Mouse (Mus musculus): Measurements from ENCODE around the gene Psmb11. TPM values are rescaled to one million over a fixed set of nuclear protein-coding genes. Genes with fewer than 3 reads are reported as not detected.

Gene Psmb11
- polyA plus RNA-seq, 1 experiment from 2014 or later: not detected

DNA sequence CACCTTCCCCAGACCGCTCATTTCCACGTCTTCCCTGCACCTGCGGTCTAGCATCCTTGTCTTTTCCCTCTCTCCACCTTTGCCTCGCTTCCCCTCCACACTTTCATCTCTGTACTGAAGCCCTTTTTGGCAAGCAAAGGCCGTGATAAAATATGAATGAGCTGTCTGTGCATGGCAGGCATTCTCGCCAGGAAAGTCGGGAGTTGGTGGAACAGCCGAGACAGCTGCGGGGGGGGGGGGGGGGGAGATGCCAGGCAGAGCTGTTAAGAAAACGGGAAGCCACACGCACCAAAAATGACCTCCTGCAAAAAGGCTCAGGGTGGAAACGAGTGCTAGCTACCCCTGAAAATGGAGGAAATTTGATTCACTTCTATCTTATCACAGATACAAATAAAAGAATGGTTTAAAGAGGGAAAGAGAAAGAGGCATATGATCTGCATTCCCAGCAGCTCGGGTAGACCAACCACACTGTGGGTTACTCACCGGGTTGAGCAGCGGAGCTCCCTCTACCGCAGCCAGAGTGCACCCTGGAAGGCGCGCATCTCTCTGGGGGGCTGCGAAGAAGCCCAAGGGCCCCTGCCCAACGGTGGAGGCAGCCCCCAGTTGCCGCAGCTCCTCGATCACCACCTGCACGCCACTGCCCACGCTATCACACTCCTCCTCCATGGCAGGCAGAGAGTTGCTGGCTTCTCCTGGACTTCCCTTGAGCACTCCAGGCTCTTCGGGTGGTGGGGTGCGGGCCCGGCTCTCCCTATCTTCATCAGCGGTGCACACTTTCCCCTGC is 26.4 kb upstream of the Psmb11 start:
- no peak overlapping the region for H3K4me3 ChIP-seq (replicated peaks; ENCODE audit: low read depth, low read length)
- 68% methylated on average over 28 of the region's 28 CpGs for WGBS
- H3K27ac ChIP-seq (replicated peaks; ENCODE audit: low read depth, low read length): no peak overlapping the region
- H3K36me3 ChIP-seq (ENCODE audit: control insufficient read depth, insufficient read depth, low read length): peaks cover 17% of the 10 kb centered on the region; the same call in 1 of the 2 replicates
- no peaks in the 10 kb centered on the region for H3K9me3 ChIP-seq (ENCODE audit: control insufficient read depth, low read length)
- DNase-seq: no peak
- no peak overlapping the region for H3K9ac ChIP-seq (replicated peaks; ENCODE audit: low read length)
- ATAC-seq (ENCODE audit: low FRiP score, low TSS enrichment): no peak
- H3K27me3 ChIP-seq (ENCODE audit: control insufficient read depth, insufficient read depth, low read length): no peaks in the 10 kb centered on the region
- no peaks in the 10 kb centered on the region for H3K4me1 ChIP-seq (ENCODE audit: control insufficient read depth, insufficient read depth, low read length)
- no peak overlapping the region for H3K4me2 ChIP-seq (ENCODE audit: low read length)

DNA sequence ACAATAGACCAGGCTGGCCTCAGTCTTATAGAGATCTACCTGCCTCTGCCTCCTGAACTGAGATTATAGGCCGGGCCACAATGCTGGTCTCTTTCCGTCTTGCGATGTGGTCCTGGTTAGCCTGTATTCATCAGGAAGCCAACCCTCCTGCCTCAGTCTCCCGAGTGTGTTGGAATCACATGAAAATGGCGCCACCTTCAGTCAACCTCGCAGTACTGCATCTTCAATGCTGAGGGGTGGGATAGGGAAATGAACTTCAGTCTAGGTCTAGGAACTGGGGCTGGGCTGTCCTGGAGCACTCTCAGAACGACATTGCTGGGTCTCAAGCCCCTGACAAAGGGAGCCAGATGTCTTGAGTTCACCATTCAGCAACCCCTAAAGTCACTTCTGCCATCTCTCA is 24.1 kb upstream of the Psmb11 start:
- no peak for ATAC-seq (ENCODE audit: low FRiP score, low TSS enrichment)
- WGBS: 85% methylated on average over 7 of the region's 7 CpGs
- no peak overlapping the region for H3K9ac ChIP-seq (replicated peaks; ENCODE audit: low read length)
- 0 out of 2 replicates have a peak, but pooled peaks cover under 1% of the 10 kb centered on the region for H3K4me1 ChIP-seq (ENCODE audit: control insufficient read depth, insufficient read depth, low read length)
- H3K9me3 ChIP-seq (ENCODE audit: control insufficient read depth, low read length): no peaks in the 10 kb centered on the region
- no peak overlapping the region for H3K4me3 ChIP-seq (replicated peaks; ENCODE audit: low read depth, low read length)
- no peak overlapping the region for H3K4me2 ChIP-seq (ENCODE audit: low read length)
- DNase-seq: no peak
- H3K27ac ChIP-seq (replicated peaks; ENCODE audit: low read depth, low read length): no peak overlapping the region
- H3K36me3 ChIP-seq (ENCODE audit: control insufficient read depth, insufficient read depth, low read length): peaks cover 15% of the 10 kb centered on the region; the same call in 1 of the 2 replicates
- H3K27me3 ChIP-seq (ENCODE audit: control insufficient read depth, insufficient read depth, low read length): no peaks in the 10 kb centered on the region

- Histone ChIP-seq H3K4me2 (ENCODE audit: low read length) (no peak overlapping the region), H3K27ac (replicated peaks; ENCODE audit: low read depth, low read length) (no peak overlapping the region), H3K9me3 (ENCODE audit: control insufficient read depth, low read length) (no peaks in the 10 kb centered on the region), H3K9ac (replicated peaks; ENCODE audit: low read length) (no peak overlapping the region), H3K36me3 (ENCODE audit: control insufficient read depth, insufficient read depth, low read length) (no peaks in the 10 kb centered on the region), H3K4me1 (ENCODE audit: control insufficient read depth, insufficient read depth, low read length) (peaks cover 16% of the 10 kb centered on the region; the same call in 1 of the 2 replicates), H3K4me3 (replicated peaks; ENCODE audit: low read depth, low read length) (no peak overlapping the region), H3K27me3 (ENCODE audit: control insufficient read depth, insufficient read depth, low read length) (no peaks in the 10 kb centered on the region)
- DNase-seq (no peak), ATAC-seq (ENCODE audit: low FRiP score, low TSS enrichment) (no peak)
- 77% methylated on average over 2 of the region's 2 CpGs for WGBS
Observed at GRCm38 (mm10) chr14:54601601-54602000, 19.6 kb upstream of the Psmb11 start.

GRCm38 (mm10) chr14:54602613-54603012 is 18.6 kb upstream of the Psmb11 start:
- Histone ChIP-seq H3K27ac (replicated peaks; ENCODE audit: low read depth, low read length) (peak overlapping the region; percentile 92), H3K4me3 (replicated peaks; ENCODE audit: low read depth, low read length) (peak overlapping the region; percentile 52), H3K9me3 (ENCODE audit: control insufficient read depth, low read length) (no peaks in the 10 kb centered on the region), H3K4me2 (ENCODE audit: low read length) (peak overlapping the region; percentile 64), H3K36me3 (ENCODE audit: control insufficient read depth, insufficient read depth, low read length) (no peaks in the 10 kb centered on the region), H3K9ac (replicated peaks; ENCODE audit: low read length) (peak overlapping the region; percentile 68), H3K27me3 (ENCODE audit: control insufficient read depth, insufficient read depth, low read length) (no peaks in the 10 kb centered on the region), H3K4me1 (ENCODE audit: control insufficient read depth, insufficient read depth, low read length) (peaks cover 16% of the 10 kb centered on the region; the same call in 1 of the 2 replicates)
- ATAC-seq (ENCODE audit: low FRiP score, low TSS enrichment) (peak; percentile 12; the same call in 1 of the 2 replicates), DNase-seq (peak; percentile 57)
- 31% methylated on average over 4 of the region's 4 CpGs for WGBS

DNA sequence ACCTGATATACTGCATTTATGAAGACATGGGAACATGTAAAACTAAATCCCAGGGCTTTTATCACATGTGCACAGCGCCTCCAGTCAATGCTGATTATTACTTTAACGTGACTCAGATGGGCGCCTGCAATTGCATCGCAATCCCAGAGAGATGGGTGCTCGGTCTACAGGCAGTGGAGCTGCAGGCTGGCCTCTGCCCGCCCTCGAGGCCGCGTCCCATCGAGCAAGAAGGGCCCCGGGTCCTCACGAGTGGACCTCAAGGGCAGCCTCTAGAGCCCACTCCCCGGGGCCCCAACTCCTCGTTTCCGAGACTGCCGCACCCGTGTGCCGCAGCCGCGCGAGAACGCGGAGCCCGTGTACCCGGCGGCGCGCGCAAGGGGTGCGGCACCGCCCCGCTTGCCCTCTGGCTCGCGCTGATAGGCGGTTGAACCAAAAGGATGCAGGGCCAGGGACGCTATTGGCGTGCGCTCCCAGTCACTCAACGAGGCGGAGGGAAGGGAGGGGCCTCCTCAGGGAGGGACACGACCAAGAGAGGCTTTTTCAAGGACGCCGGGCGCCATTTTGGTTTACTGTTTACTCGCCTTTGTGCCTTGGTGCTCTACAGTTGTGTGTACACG is 18.1 kb upstream of the Psmb11 start:
- no peaks in the 10 kb centered on the region for H3K27me3 ChIP-seq (ENCODE audit: control insufficient read depth, insufficient read depth, low read length)
- peak; percentile 99 for ATAC-seq (ENCODE audit: low FRiP score, low TSS enrichment)
- H3K9me3 ChIP-seq (ENCODE audit: control insufficient read depth, low read length): no peaks in the 10 kb centered on the region
- no peaks in the 10 kb centered on the region for H3K36me3 ChIP-seq (ENCODE audit: control insufficient read depth, insufficient read depth, low read length)
- H3K4me3 ChIP-seq (replicated peaks; ENCODE audit: low read depth, low read length): peak overlapping the region; percentile 52
- H3K4me1 ChIP-seq (ENCODE audit: control insufficient read depth, insufficient read depth, low read length): peaks cover 16% of the 10 kb centered on the region; the same call in 1 of the 2 replicates
- peak overlapping the region; percentile 64 for H3K4me2 ChIP-seq (ENCODE audit: low read length)
- WGBS: under 1% methylated on average over 46 of the region's 46 CpGs
- peak overlapping the region; percentile 92 for H3K27ac ChIP-seq (replicated peaks; ENCODE audit: low read depth, low read length)
- peak overlapping the region; percentile 68 for H3K9ac ChIP-seq (replicated peaks; ENCODE audit: low read length)
- peak; percentile 98 for DNase-seq

DNA sequence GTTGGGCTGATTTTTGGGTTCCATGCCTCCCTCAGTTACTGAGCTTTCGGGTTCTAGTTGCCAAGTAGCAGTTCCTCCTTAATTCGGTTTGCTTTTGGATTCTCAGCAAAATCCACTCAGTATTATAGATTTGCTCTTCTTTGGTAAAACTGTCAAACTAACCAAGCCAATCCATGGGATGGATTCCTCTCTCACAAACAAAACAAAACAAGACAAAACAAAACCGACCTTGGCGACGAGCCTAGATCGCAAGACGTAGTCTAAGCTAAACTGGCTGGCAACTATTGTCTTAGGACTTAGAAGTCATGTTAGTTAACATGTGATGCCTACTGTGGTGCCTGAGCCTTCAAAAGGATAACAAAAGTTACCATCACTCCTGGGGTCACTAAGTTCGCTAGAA is 17.5 kb upstream of the Psmb11 start:
- no peaks in the 10 kb centered on the region for H3K27me3 ChIP-seq (ENCODE audit: control insufficient read depth, insufficient read depth, low read length)
- no peaks in the 10 kb centered on the region for H3K9me3 ChIP-seq (ENCODE audit: control insufficient read depth, low read length)
- H3K9ac ChIP-seq (replicated peaks; ENCODE audit: low read length): no peak overlapping the region
- H3K27ac ChIP-seq (replicated peaks; ENCODE audit: low read depth, low read length): peak overlapping the region; percentile 92
- H3K4me3 ChIP-seq (replicated peaks; ENCODE audit: low read depth, low read length): peak overlapping the region; percentile 52
- H3K4me2 ChIP-seq (ENCODE audit: low read length): peak overlapping the region; percentile 64
- ATAC-seq (ENCODE audit: low FRiP score, low TSS enrichment) (no peak), DNase-seq (peak; percentile 46)
- WGBS: 85% methylated on average over 8 of the region's 8 CpGs
- H3K36me3 ChIP-seq (ENCODE audit: control insufficient read depth, insufficient read depth, low read length): no peaks in the 10 kb centered on the region
- H3K4me1 ChIP-seq (ENCODE audit: control insufficient read depth, insufficient read depth, low read length): peaks cover 16% of the 10 kb centered on the region; the same call in 1 of the 2 replicates

- DNase-seq: peak; percentile 89
- ATAC-seq (ENCODE audit: low FRiP score, low TSS enrichment): peak; percentile 38; the same call in 1 of the 2 replicates
- H3K27ac ChIP-seq (replicated peaks; ENCODE audit: low read depth, low read length): peak within 1 kb of the TSS; percentile 69
- H3K4me1 ChIP-seq (ENCODE audit: control insufficient read depth, insufficient read depth, low read length): peaks cover 16% of the 10 kb centered on the region; the same call in 1 of the 2 replicates
- no peaks in the 10 kb centered on the region for H3K36me3 ChIP-seq (ENCODE audit: control insufficient read depth, insufficient read depth, low read length)
- H3K4me2 ChIP-seq (ENCODE audit: low read length): peak within 1 kb of the TSS; percentile 64
- under 1% methylated on average over 31 of the region's 39 CpGs for WGBS
- peak within 1 kb of the TSS; percentile 58 for H3K9ac ChIP-seq (replicated peaks; ENCODE audit: low read length)
- peak within 1 kb of the TSS; percentile 45 for H3K4me3 ChIP-seq (replicated peaks; ENCODE audit: low read depth, low read length)
- H3K9me3 ChIP-seq (ENCODE audit: control insufficient read depth, low read length): no peaks in the 10 kb centered on the region
- H3K27me3 ChIP-seq (ENCODE audit: control insufficient read depth, insufficient read depth, low read length): no peaks in the 10 kb centered on the region
Observed at GRCm38 (mm10) chr14:54605752-54606321, 15.4 kb upstream of the Psmb11 start, which contains the start of gene 4931414P19Rik. Gene 4931414P19Rik, minus strand, starts transcription at chr14:54605993.

GRCm38 (mm10) chr14:54607226-54607625 is 14.0 kb upstream of the Psmb11 start:
- no peaks in the 10 kb centered on the region for H3K27me3 ChIP-seq (ENCODE audit: control insufficient read depth, insufficient read depth, low read length)

More at GRCm38 (mm10) chr14:54607226-54607625, 14.0 kb upstream of the Psmb11 start:
- Histone ChIP-seq H3K4me1 (ENCODE audit: control insufficient read depth, insufficient read depth, low read length) (peaks cover 14% of the 10 kb centered on the region; the same call in 1 of the 2 replicates), H3K36me3 (ENCODE audit: control insufficient read depth, insufficient read depth, low read length) (peaks cover 7% of the 10 kb centered on the region), H3K9me3 (ENCODE audit: control insufficient read depth, low read length) (no peaks in the 10 kb centered on the region), H3K9ac (replicated peaks; ENCODE audit: low read length) (no peak overlapping the region), H3K4me2 (ENCODE audit: low read length) (no peak overlapping the region), H3K4me3 (replicated peaks; ENCODE audit: low read depth, low read length) (no peak overlapping the region), H3K27ac (replicated peaks; ENCODE audit: low read depth, low read length) (no peak overlapping the region)
- ATAC-seq (ENCODE audit: low FRiP score, low TSS enrichment) (no peak), DNase-seq (no peak)
- 33% methylated on average over 8 of the region's 8 CpGs for WGBS

Measured in midbrain, embryonic 14.5 days (tissue).